Mouse (Mus musculus) urinary bladder, postnatal 4 days (tissue): ENCODE results near the gene Lmx1b.

Experiments
- DNase-seq, 2 experiments: peaks; one replicate each; pipeline ENCODE4 v3.0.0; 2021 to 2022; ENCODE audit warnings: low spot score in 2 of 2

Lmx1b gene

DNA sequence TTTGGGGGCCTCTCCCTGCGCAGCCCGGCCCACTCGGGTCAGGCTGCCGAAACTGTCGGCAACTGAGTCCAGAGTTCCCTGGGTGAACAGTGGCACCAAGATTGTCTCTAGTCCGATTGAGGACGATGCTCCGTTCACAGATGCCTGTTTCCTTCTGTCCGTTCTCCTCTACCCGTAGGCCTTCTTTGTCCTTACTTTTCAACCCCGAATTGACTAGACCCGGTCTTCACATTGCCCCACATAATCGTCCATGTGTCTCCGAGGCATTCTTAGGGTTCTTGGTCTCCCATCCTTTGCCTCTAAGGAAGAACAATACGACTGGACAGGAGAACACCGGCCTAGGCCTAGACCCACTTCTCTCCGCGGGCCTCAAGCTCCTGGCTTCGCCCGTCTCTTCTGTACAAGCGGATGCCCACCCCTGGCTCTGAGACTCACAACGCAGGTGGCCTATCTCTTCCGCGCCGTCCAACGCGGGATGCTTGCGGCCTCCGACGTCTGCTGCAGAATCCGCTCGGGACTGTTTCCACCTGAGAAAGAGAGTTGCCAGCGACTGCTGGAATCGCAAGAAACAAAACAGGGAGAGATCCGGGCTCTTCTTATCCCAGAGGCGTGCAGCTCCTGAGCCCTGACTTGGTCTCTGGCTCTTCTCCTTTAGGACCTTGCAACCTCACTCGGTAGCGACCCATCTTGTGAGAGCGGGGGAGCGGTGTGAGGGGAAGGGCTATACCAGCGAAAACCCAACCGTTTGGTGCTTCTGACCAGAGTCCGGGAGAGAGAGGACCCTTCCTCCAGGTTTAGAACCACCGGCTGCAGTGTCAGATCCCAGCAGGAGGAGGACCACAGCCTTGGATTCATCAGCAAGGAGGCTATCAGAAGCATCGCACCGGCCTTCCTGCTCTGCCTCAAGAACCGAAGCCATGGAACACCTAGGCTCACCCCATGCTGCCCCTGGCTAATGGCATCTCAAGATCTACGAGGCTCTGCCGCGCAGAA is 3.7 kb upstream of the Lmx1b start:
- no peak for DNase-seq

DNA sequence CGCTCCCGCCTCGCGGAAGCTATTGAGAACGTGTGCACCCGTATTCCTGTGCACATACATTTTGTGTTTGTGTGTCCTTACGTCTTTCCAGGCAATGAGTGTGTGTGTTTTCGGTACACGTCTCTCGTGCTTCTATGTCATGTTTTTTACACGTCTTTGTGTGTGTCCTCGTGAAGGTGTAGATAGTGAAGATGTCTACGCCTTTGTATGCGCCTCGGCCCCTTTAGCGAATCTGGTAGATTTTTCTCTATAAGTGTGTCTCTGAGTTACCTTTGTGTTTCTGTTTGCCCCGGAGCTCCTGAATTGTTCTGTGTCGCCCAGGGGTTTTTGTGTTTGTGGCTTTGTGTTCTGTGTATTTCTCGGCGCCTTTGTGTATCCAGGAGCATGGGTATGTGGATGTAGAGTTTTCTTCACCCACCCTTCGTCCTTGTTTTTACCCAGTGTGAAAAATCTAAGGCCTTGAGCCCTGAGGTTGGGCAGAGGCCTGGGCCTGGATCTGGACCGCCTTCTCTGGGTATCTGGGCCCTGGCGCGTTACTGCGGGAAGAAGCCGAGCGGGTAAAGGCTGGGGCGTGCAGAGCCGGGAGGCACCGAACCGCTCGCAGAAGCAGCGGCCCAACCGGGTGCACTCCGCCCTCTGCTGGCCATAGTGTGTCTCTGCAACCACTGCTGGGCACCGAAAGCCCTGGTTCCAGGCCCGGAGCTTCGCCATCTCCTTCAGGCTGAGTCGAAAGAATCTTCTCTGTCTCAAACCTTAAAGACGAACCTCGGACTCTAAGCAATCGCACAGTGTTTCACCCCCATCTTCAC is 2.5 kb upstream of the Lmx1b start:
- DNase-seq = peak; percentile 56 to 77

DNA sequence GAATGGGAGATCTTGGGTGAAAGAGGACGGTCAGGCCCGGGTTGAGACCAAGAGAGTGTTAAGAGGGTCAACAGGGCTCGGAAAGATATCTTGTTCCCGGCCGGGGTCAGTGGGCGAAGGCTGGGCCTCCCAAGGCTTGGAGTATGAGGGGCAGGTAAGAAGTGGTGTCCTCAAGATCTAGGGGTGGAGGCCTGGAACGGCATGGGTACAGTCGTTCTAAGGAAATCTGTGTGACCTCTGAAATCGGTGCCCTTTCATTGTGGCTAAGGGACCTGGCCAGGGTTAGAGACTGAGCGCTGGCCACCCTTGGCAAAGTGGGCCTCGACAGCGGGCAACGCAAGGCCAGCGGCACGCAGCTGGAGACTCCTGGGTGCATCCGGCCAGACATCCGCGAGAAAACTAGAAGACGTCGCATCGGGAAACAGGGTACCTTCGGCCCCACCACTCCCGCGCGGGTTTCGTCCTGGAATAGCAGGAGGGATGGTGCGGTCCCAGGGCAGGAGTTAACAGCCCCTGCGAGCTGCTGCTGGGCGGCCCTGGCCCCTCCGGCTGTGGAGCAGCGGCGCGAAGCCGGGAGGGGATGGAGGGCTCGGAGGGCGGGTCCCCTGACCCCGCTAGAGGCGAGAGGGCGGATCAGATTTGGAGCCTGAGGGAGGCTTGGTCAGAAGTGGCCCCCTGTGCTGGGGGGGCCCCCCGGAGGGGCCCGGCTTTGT is 1.7 kb upstream of the Lmx1b start:
- no peak for DNase-seq

DNA sequence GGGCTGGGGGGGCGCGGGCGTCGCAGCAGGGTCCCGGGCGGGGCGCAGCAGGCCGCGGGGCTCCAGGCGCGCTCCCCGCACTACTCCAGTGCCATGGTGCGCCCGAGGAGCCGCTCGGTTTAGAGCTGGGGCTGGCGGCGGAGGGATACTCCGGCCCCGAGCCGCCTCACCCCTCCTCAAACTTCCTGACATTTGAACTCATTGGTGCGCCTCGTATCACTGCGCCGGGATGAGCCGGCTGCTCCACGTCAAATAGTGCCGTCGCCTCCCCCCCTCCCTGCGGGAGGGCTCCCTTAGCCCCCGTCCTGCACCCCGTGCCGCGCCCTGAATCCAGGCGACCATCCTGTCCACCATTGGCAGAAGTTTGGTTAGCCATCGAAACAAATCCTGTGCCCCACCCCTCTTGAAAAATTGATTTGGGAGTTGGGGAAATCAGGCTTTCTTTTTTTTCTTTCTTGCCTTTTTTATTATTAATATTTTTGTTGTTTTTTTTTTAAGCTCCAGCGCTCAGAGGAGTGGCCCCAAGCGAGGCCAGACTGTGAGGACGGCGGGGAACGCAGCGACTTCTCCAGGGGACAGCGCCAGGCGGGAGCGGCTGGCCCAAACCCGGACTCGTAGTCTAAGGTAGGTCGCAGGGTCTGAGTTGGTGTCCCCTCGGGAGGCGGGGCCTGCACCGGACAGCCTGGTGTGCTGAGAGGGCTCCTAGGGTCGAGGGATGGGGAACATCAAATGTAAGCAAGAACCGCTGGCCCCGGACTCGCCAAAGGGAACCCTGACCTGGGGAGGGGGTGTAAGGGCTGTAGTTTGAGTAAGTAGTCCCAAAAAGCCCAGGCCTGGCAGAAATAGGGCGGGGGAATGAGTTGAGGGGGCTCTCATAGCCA is 907 bp upstream of the Lmx1b start:
- DNase-seq = no peak

DNA sequence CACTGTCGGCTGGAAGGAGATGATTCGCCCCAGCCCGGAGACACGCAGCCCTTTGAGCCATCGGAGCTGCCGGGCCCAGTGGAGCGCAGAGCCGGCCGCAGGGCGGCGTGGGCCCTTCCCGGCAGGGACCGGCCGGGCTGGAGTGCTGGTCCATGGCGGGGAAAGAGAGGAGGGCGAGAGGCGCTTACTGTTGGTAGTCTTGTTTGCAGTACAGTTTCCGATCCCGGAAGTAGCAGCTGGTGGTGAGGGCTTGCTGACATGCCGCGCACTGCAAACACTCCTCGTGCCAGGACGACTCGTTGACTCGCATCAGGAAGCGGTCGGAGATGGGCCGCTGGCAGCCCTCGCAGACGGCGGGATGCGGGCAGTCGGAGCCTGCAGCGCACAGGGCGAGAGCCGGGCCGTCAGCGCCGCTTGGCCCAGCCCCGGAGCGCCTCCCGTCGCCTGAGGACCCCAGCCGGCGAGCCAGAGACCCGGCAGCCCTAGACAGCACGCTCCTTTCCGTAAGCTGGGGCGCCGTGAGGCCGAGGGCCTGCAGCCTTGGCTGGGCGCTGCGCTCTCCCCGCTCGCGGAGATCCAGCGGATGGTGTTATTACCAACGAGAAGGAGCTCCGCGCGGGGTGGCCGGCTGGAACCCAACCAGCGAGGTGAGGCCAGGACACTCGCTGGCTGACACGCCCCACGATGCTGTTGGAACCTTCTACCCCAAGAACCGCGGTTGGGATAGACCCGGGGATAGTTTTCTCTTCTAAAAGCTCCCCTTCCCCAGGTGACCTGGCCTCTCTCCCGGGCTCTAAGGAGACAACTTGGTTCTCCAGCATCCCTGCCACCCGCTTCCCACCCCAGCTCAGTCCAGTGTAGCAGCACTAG is 775 bp downstream of the Lmx1b start:
- no peak for DNase-seq

DNA sequence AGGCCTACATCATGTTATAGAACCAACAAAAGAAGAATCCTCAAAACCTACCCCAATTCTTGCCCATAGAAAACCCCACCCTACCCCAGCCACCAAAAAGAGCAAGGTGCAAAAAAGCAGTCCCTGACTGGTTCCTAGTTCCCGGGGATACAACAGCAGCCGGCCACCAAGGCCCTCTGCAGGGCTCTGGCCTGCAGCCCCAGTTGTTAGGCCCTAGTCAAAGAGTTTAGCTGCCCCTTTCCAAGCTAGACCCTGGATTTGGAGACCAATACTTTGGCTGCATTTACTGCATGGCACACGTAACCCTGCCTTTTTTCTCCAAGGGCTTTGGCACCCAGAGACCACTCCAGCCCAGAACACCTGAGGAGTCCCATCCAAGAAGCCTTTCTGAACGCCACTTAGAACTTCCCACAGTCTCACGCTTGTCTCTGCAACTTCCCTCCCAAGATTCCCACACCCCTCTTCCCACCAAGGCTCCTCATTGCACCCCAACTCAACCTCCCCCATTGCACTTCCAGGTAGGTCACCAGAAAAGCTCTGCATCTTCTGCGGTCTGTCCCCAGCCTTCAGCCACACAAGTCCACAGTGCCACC is 2.1 kb downstream of the Lmx1b start:
- no peak for DNase-seq

DNA sequence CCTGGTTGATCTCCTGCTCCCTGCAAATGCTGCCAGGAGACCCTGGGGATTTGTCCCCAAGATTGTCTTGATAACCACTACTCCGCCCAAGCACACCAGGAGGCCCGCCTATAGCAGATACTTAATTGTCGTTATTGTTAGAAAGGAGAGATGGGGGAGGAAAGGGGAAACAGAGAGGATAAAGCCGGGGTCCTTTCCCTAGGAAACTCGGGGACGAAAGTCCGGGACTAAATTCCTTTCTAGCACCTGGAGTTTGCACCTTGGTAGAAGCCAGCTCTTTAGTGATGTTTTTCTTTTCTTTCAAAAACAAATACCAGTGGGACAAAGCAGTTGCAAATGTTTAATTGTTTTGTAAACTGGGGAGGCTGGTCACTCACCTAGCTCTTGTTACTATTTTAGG is 3.0 kb downstream of the Lmx1b start:
- DNase-seq = no peak

DNA sequence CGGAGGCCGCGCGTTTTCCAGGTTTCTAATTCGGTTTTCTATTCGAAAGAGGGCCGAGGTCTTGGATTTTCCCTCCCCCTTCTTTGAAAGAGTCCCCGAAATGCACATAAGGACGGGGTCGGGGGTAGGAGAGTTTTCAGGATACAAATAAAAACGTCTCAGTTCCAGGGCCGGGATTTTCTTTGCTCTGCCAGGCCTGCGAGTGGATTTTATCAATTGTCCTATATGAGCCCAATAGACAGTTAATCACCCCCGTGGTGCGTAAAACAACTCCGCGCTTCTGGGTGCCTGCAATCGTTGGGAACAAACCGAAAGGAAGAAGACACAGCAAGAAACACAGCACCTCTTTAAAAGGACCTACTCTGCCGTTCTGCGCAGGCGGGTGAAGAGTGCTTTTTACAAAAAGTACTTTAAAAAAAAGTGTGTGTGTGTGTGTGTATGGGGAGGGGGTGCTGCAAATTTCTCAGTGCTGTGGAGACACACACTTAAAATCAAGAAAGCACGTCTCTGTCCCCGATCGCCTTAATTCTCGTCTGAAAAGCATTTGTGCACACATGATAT is 3.6 kb downstream of the Lmx1b start:
- DNase-seq = no peak

DNA sequence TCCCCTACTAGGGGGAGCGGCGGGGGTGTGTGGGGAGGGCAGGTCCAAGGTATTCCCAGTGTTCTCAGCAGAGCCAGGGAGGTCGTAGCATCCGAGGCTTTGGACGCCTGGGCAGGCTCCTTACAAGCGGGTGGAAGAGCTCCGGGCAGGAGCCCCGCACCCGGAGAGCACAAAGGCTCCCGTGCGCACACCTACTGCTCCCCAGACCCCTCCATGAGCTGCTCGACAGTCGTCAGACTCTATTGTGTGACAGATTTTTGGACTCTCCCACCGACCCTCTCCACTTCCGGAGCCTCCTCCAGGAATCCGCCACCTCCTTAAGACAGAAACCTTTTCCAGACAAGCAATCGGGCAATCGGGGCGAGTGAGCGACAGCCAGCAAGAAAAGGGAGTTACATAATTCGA is 4.2 kb downstream of the Lmx1b start:
- no peak for DNase-seq

DNA sequence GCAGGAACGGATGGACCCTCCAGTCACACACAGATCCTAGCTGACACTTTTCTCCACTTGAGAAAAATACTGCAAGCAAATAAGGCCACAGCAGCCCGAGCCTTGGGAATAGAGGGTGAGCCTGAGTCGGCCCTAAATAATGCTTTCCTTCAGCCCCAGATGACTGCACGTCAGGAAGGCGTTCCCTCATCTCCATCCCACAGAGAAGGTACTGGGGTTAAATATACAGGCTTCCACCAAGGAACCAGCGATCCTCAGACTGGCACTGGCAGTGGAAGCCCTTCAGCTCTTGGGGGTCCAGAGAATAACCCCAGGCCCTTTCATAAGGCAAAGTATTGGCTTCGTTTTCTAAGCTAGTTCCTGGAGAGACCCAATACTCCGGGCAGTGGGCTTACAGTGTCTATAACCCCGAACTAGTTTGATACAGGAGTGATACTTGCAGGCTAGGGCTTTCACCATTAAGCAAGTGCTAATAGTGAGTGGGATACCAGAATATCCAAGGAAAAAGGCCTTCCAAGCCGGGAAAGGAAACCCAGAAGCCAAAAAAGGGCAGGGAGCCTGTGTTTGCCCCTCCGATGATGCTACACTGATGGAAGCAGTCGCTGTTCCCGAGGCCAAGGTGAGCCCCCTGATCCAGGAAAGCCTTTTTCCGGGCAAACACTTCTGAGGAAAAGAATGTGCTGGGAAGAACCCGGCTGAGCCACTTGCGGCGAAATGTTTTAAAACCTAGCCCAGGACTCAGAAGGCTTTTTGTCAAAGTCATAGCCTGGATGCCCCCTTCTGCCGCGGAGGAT is 4.8 kb downstream of the Lmx1b start:
- DNase-seq = no peak

DNA sequence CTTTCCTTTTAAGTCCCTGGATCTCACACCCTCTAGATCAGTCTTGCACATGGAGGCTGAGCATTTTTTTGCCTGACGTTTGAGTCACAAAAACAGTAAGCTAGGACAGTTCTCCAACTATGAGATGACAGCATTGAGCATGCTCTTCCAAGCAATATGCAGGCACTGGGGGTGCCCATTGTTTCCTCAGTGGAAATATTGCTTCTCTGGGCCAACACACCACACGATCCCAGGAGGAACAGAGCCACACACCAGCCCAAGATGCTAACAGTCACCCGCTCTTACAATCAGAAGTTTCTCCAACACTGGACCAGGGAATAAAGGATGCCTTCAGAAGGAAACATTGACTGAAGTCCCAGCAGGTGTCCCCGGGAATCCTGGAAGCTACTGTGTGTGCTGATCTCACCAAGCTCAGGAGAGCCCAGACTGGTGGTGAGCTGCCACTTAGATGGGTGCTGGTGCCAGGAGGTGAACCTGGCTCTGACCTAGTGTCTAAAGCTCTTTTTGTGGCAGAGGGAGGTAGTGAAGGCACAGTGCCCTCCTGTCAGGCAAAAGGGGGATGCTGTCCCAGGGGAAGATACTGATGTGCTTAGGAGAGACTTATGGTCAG is 5.7 kb downstream of the Lmx1b start:
- no peak for DNase-seq

DNA sequence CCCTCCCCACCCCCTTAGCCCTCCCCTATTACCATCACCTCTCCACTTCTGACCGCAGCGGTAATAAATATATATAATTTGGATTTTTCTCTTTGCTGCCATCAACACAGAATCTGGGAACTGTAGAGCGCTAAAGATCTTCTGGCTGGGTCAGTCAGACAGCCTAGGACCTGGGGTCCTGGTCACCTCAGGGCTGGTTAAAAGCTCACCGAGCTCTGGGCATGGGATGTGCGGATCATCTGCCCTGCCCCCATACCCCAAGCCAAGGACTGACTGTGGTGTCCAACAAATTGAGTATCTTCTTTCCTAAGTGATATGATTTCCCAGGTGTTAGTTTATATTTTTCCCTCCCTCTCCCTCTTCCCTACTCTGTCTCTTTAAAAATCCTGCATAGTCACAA is 6.4 kb downstream of the Lmx1b start:
- DNase-seq = no peak

DNA sequence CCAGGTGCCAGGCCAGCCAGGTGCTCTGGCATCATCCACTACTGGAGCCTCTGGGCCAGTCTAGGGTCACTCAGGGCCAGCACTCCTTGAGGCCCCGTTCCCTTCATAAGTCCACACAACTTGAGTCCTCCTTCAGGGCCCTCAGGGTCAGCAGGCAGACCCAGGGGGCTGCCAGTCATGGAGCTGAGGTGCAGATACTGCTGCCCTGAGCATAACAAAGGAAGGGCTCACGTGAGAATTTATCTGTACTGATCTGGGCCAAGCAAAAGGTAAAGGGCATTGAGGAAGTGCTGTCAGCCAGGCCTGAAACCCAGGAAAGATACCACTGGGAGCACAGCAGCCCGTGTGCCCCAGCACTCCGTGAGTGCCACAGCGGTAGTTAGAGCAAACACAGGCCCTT is 7.1 kb downstream of the Lmx1b start:
- DNase-seq = no peak

DNA sequence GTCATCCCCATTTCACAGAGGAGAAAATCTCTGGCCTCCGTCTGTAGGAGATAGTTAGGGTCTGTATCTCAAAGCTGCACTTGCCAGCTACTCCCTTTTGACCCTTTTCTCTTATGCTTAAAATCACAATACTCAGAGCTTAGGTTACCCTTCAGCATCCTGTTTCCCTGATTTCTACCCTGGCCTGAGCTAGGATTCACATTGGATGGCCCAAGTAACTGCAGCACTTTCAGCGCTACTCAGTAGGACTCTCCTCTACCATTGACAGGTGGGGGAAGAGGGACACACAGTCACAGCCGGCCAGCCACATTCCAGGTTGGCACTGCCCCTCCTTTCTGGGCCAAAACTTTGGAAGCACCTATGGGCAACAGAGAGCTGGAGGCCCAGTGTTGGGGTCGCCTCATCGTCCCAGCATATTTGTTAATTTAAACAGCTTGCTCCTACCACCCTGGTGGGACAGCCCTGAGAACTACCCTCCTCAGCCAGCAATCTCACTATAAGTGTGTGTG is 7.7 kb downstream of the Lmx1b start:
- no peak for DNase-seq

DNA sequence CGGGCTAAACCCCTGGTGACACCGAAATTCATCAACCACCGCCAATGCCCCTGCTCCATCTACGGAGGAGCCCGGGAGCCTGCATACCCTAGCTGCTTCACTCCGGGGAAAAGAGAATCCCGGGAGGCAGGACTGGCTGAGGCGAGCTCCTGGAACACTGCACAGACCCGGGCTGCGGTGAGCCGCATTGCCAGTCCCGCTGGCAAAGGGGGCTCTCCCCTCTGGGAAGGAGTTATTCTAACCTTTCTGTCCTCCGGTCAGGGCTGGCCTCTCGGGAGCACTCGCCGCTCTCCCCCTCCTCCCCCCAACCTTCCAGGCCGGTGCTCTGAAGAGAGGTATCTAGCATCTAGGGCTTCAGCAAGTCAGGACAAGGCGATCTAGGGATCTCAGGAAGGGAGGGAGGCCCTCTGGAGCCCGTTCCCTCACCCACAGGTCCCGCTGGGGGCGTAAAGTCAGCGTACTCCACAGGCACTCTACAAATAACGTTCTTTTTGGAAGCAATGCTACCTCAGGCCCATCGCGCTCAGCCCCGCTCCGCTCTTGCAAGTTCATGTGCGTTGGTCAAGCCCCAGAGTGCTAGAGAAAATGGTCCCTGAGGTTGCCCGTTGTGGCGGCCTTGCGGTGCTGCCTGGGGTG is 8.5 kb downstream of the Lmx1b start:
- no peak for DNase-seq

DNA sequence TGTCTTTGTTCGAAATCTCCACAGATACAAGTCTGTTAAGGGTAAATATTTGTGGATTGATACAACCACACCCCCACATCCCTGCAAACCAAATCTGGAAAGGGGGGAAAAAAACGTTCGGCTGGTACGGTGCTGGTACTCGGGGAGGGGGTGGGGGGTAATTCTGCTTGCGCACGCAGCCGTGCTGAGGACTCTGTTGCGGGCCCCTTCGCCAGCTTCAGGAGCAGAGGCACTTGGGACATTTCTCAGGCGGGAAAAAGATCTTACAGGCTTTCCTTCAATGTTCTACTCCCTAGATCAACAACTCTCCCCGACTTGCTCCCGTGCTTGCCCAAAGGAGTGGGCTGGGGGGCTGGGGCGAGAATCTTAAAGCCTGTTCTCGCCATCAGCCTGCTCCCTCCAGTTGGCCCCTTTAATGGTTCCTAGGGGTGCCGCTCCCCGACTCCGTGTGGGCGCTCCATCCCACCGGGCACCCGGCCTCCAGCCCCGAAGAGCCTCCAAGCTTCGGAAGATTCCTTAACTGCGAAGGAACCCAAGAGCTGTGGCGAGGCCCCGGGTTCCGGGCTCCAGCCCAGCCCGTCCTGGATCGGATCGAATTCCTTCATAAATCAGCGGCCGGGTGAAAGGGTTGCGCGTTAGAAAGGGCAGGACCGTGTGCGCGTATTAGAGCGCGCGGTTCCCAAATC is 9.1 kb downstream of the Lmx1b start:
- no peak for DNase-seq
